Mouse (Mus musculus) left cerebral cortex, adult 2 months (tissue): Measurements from ENCODE around the gene Ino80b. TPM values are rescaled to one million over a fixed set of nuclear protein-coding genes. Genes with fewer than 3 reads are reported as not detected.

Experiments used
- DNase-seq, 2 experiments: peaks; one replicate each; pipeline ENCODE4 v3.0.0; 2021 to 2022; ENCODE audit warnings: low spot score in 2 of 2, mixed read lengths in 1 of 2; ENCODE audit errors: extremely low spot score in 1 of 2
- H3K27ac ChIP-seq: fragments of 200-600 bp; 2 replicates; pipeline ENCODE4 v1.8.1; 2022
- H3K4me3 ChIP-seq: fragments of 200-600 bp; 2 replicates; pipeline ENCODE4 v1.8.1; 2022
- CTCF ChIP-seq: fragments of 200-600 bp; IDR thresholded peaks from 2 replicates; pipeline ENCODE4 v1.8.1; 2022; ENCODE audit warnings: antibody characterized with exemption, mild to moderate bottlenecking, moderate library complexity
- intact Hi-C: fragments of 180-260 bp; cut with DNase I; formaldehyde crosslinking; loops from one replicate; pipeline ENCODE4 v1.15.1; 2025
- microRNA-seq, 2 experiments: library from miRNA; unstranded; fragments of <30 nt; microRNA quantifications; one replicate each; pipeline ENCODE4 v1.2.0; 2021
- total RNA-seq, 2 experiments: library from RNA; stranded (reverse); gene quantifications; 2 replicates each; pipeline ENCODE4 v1.2.3; 2021

Gene Ino80b
- total RNA-seq, 2 experiments from 2014 or later = 19.9 to 22.2 TPM

- intact Hi-C loops = no loop called here
- no peak for DNase-seq
- H3K27ac ChIP-seq = no peak overlapping the region
- no peak overlapping the region for H3K4me3 ChIP-seq
- no peak for TF ChIP-seq CTCF
Observed at GRCm38 (mm10) chr6:83095968-83096367, 29.3 kb downstream of the Ino80b start.

GRCm38 (mm10) chr6:83092416-83093127 is 32.7 kb downstream of the Ino80b start:
- H3K27ac ChIP-seq = no peak overlapping the region
- no peak for TF ChIP-seq CTCF
- intact Hi-C loops = no loop called here
- DNase-seq = no peak
- no peak overlapping the region for H3K4me3 ChIP-seq

GRCm38 (mm10) chr6:83087926-83088260 is 37.3 kb downstream of the Ino80b start:
- no peak for DNase-seq
- Histone ChIP-seq H3K27ac (no peak overlapping the region), H3K4me3 (peak overlapping the region; percentile 23; the same call in 1 of the 2 replicates)
- TF ChIP-seq CTCF = no peak
- intact Hi-C loops = no loop called here

- TF ChIP-seq CTCF = no peak
- no peak for DNase-seq
- intact Hi-C loops = no loop called here
- H3K4me3 ChIP-seq = peak overlapping the region; percentile 23; the same call in 1 of the 2 replicates
- H3K27ac ChIP-seq = no peak overlapping the region
Observed at GRCm38 (mm10) chr6:83087205-83087925, 37.9 kb downstream of the Ino80b start.

- no peak for TF ChIP-seq CTCF
- Histone ChIP-seq H3K27ac (no peak within 1 kb of the TSS), H3K4me3 (no peak within 1 kb of the TSS)
- intact Hi-C loops = no loop called here
- DNase-seq = no peak
Observed at GRCm38 (mm10) chr6:83086121-83087035, 38.9 kb downstream of the Ino80b start, which contains the start of gene Lbx2. Lbx2 (plus strand) TSS chr6:83086367.

- Histone ChIP-seq H3K27ac (no peak overlapping the region), H3K4me3 (no peak overlapping the region)
- DNase-seq = no peak
- no peak for TF ChIP-seq CTCF
- intact Hi-C loops = no loop called here
Observed at GRCm38 (mm10) chr6:83084477-83084876, 40.8 kb downstream of the Ino80b start.

- DNase-seq = no peak
- TF ChIP-seq CTCF = no peak
- intact Hi-C loops = no loop called here
- Histone ChIP-seq H3K27ac (no peak overlapping the region), H3K4me3 (no peak overlapping the region)
Observed at GRCm38 (mm10) chr6:83083497-83083896, 41.7 kb downstream of the Ino80b start.

GRCm38 (mm10) chr6:83080210-83080609 is 45.0 kb downstream of the Ino80b start:
- Histone ChIP-seq H3K4me3 (no peak overlapping the region), H3K27ac (no peak overlapping the region)
- TF ChIP-seq CTCF = no peak
- intact Hi-C loops = no loop called here
- DNase-seq = no peak

GRCm38 (mm10) chr6:83078324-83078858 is 46.8 kb downstream of the Ino80b start:
- peak overlapping the region; percentile 84 for H3K4me3 ChIP-seq
- intact Hi-C loops = loop anchor here (1.0 to 10.0 kb wide), 4 partner anchors 22 to 636 kb away; partner anchors contain the start of genes Aup1, Ccdc142, Gm42688 and Vax2
- DNase-seq = peak; percentile 99
- peak overlapping the region; percentile 100 for H3K27ac ChIP-seq
- TF ChIP-seq CTCF = peak; percentile 63

GRCm38 (mm10) chr6:83077630-83078323 is 47.5 kb downstream of the Ino80b start, which contains the start of gene Pcgf1:
Pcgf1 (plus strand) TSS chr6:83077869.
- TF ChIP-seq CTCF = no peak
- Histone ChIP-seq H3K4me3 (peak within 1 kb of the TSS; percentile 84), H3K27ac (peak within 1 kb of the TSS; percentile 100)
- intact Hi-C loops = loop anchor here (1.0 to 10.0 kb wide), 4 partner anchors 23 to 637 kb away; partner anchors contain the start of genes Aup1, Ccdc142, Gm42688 and Vax2
- peak; percentile 39 to 56 for DNase-seq

GRCm38 (mm10) chr6:83074979-83075378 is 50.3 kb downstream of the Ino80b start:
- Histone ChIP-seq H3K27ac (no peak overlapping the region), H3K4me3 (no peak overlapping the region)
- no peak; the same call in 1 of the 2 replicates for TF ChIP-seq CTCF
- intact Hi-C loops = loop anchor here (10.0 kb wide), 1 partner anchor 640 kb away; the partner anchor contains the start of gene Vax2
- DNase-seq = no peak

Small RNA genes within 50 kb of the gene (microRNA-seq; reads per million reads assigned to microRNA genes)
- 0 reads per million in 2 experiments for gene Mir3470a

Other genes starting within 250 kb of the Ino80b start
- 10 to 100 TPM; 39.4 to 40.7 TPM for gene Sema4f, start 185.7 kb downstream of the Ino80b start, total RNA-seq
- gene M1ap, start 178.5 kb downstream of the Ino80b start, total RNA-seq = not detected
- 1 to 10 TPM; 1.4 to 2.1 TPM for gene Dok1, start 92.0 kb downstream of the Ino80b start, total RNA-seq
- 1 to 10 TPM; 2.0 to 3.5 TPM for gene Loxl3, start 91.3 kb downstream of the Ino80b start, total RNA-seq
- 100 to 1,000 TPM; 130 to 135 TPM for gene Aup1, start 70.9 kb downstream of the Ino80b start, total RNA-seq
- 10 to 100 TPM; 42.2 to 47.0 TPM for gene Htra2, start 70.2 kb downstream of the Ino80b start, total RNA-seq
- under 1 TPM; 0.61 to 0.68 TPM for gene Dqx1, start 67.6 kb downstream of the Ino80b start, total RNA-seq
- not detected for gene Tlx2, start 55.1 kb downstream of the Ino80b start, total RNA-seq
- gene Pcgf1, start 47.6 kb downstream of the Ino80b start, total RNA-seq = 10 to 100 TPM; 24.3 to 27.0 TPM
- gene Lbx2, start 39.1 kb downstream of the Ino80b start, total RNA-seq = 1 to 10 TPM in 1 of 2 experiments, not detected in 1; 1.9 TPM
- 1 to 10 TPM; 6.8 to 7.8 TPM for gene Ccdc142, start 23.8 kb downstream of the Ino80b start, total RNA-seq
- gene Gm42688, start 23.8 kb downstream of the Ino80b start, total RNA-seq = 1 to 10 TPM; 4.6 to 6.9 TPM
- gene Mrpl53, start 16.4 kb downstream of the Ino80b start, total RNA-seq = 10 to 100 TPM; 57.5 to 61.7 TPM
- gene Mogs, start 9.9 kb downstream of the Ino80b start, total RNA-seq = 10 to 100 TPM; 28.6 to 29.5 TPM
- 10 to 100 TPM; 42.4 to 42.5 TPM for gene Wbp1, start 3.9 kb downstream of the Ino80b start, total RNA-seq
- gene Rtkn, start 10.0 kb upstream of the Ino80b start, total RNA-seq = 10 to 100 TPM; 87.0 to 97.5 TPM
- 10 to 100 TPM; 26.0 to 26.6 TPM for gene Wdr54, start 31.0 kb upstream of the Ino80b start, total RNA-seq
- gene 1700003E16Rik, start 31.0 kb upstream of the Ino80b start, total RNA-seq = 10 to 100 TPM; 30.9 to 35.6 TPM
- gene Dctn1, start 40.5 kb upstream of the Ino80b start, total RNA-seq = 100 to 1,000 TPM; 369 to 376 TPM
- gene Slc4a5, start 94.4 kb upstream of the Ino80b start, total RNA-seq = 1 to 10 TPM in 1 of 2 experiments, under 1 TPM in 1; 0.84 to 1.3 TPM
- 1 to 10 TPM; 5.7 to 8.1 TPM for gene Mthfd2, start 200.5 kb upstream of the Ino80b start, total RNA-seq
- gene Mob1a, start 200.6 kb upstream of the Ino80b start, total RNA-seq = 10 to 100 TPM; 18.9 to 22.0 TPM
- 10 to 100 TPM; 49.3 to 54.3 TPM for gene Bola3, start 223.7 kb upstream of the Ino80b start, total RNA-seq